Mouse (Mus musculus) heart, adult 2 months (tissue): Measurements from ENCODE around the gene Camk2n2. TPM values are rescaled to one million over a fixed set of nuclear protein-coding genes. Genes with fewer than 3 reads are reported as not detected.

ENCODE experiments used
- DNase-seq, 2 experiments: peaks; one replicate each; pipeline ENCODE4 v3.0.0; 2021
- H3K27ac ChIP-seq: fragments of 200-600 bp; 2 replicates; pipeline ENCODE4 v1.8.1; 2022
- H3K27me3 ChIP-seq: fragments of 200-500 bp; 2 replicates; pipeline ENCODE4 v1.6.1; 2012; ENCODE audit warnings: mild to moderate bottlenecking, low read length, inconsistent platforms, mixed read lengths; ENCODE audit not compliant: control insufficient read depth, insufficient read depth
- H3K36me3 ChIP-seq: fragments of 200-500 bp; 2 replicates; pipeline ENCODE4 v1.6.1; 2012; ENCODE audit warnings: low read length, inconsistent platforms; ENCODE audit not compliant: control insufficient read depth, insufficient read depth
- H3K4me1 ChIP-seq: fragments of 200-500 bp; 2 replicates; pipeline ENCODE4 v1.6.1; 2011; ENCODE audit warnings: low read length; ENCODE audit not compliant: control insufficient read depth, insufficient read depth
- H3K4me3 ChIP-seq: fragments of 200-600 bp; 2 replicates; pipeline ENCODE4 v1.8.1; 2022
- H3K79me2 ChIP-seq: fragments of 200-500 bp; replicated peaks from 2 replicates; pipeline ENCODE4 v1.6.1; 2012; ENCODE audit warnings: mild to moderate bottlenecking, inconsistent platforms, low read length, moderate library complexity, mixed read lengths; ENCODE audit not compliant: control insufficient read depth, insufficient read depth
- H3K9ac ChIP-seq: fragments of 200-500 bp; 2 replicates; pipeline ENCODE4 v1.6.1; 2012; ENCODE audit warnings: low read depth, mild to moderate bottlenecking, control low read depth, inconsistent platforms, low read length, mixed read lengths
- CTCF ChIP-seq: fragments of 200-600 bp; IDR thresholded peaks from 2 replicates; pipeline ENCODE4 v1.8.1; 2022; ENCODE audit warnings: antibody characterized with exemption, mild to moderate bottlenecking, moderate library complexity
- EP300 ChIP-seq: fragments of 200-500 bp; IDR thresholded peaks from 2 replicates; pipeline ENCODE4 v1.6.1; 2011; ENCODE audit warnings: low read depth, low read length, control low read depth; ENCODE audit not compliant: insufficient read depth
- POLR2A ChIP-seq: fragments of 200-500 bp; IDR thresholded peaks from 2 replicates; pipeline ENCODE4 v1.6.1; 2011; ENCODE audit warnings: mild to moderate bottlenecking, low read depth, low read length, control low read depth; ENCODE audit not compliant: insufficient read depth
- WGBS: fragments of 180-500 bp; shearing (Covaris S2); methylation state at CpG from one replicate; pipeline ENCODE4 v1.1.7; 2018; 5-methylcytosine and 5-hydroxymethylcytosine counted together
- intact Hi-C: fragments of 180-260 bp; cut with DNase I; formaldehyde crosslinking; loops from one replicate; pipeline ENCODE4 v1.15.1; 2025
- polyA plus RNA-seq: library from polyadenylated mRNA; depleted of rRNA; stranded (reverse); fragments of >200 nt; gene quantifications from 2 replicates; pipeline ENCODE4 v1.2.3, GENCODE M21; 2012
- total RNA-seq, 2 experiments: library from RNA; stranded (reverse); gene quantifications; 2 replicates each; pipeline ENCODE4 v1.2.3; 2021

Camk2n2 gene
- total and polyA plus RNA-seq, 3 experiments: 1.2 to 1.4 (median 1.2) TPM

DNA sequence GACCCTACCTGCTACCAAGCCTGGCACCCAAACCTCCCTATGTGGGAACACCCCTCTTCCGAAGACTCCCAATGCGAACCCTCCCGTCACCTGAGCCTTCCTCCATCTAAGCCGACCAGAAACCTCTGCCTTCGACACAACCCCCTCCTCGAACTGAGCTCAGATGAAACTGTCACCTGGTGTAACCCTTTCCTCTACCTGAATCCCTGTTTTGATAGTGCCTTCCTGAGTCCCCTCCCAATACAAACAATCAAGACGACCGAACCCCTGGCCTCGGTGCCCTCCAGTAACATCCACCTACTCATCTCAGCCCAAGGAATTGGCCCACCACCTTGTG lies 720 bp downstream of the Camk2n2 start:
- Histone ChIP-seq H3K27me3 (no peaks in the 10 kb centered on the region), H3K9ac (no peak overlapping the region), H3K36me3 (no peaks in the 10 kb centered on the region), H3K27ac (no peak overlapping the region), H3K79me2 (no peaks in the 10 kb centered on the region), H3K4me1 (peaks cover 1% of the 10 kb centered on the region; the same call in 1 of the 2 replicates), H3K4me3 (peak overlapping the region; percentile 56; the same call in 1 of the 2 replicates)
- intact Hi-C loops: loop anchor here (1.0 kb wide), 1 partner anchor 9 kb away; the partner anchor contains the start of genes Alg3, Eef1akmt4 and Gm49333
- 0% methylated on average over 9 of the region's 9 CpGs for WGBS
- TF ChIP-seq POLR2A: no peak
- no peak for TF ChIP-seq EP300
- TF ChIP-seq CTCF: no peak
- no peak for DNase-seq

DNA sequence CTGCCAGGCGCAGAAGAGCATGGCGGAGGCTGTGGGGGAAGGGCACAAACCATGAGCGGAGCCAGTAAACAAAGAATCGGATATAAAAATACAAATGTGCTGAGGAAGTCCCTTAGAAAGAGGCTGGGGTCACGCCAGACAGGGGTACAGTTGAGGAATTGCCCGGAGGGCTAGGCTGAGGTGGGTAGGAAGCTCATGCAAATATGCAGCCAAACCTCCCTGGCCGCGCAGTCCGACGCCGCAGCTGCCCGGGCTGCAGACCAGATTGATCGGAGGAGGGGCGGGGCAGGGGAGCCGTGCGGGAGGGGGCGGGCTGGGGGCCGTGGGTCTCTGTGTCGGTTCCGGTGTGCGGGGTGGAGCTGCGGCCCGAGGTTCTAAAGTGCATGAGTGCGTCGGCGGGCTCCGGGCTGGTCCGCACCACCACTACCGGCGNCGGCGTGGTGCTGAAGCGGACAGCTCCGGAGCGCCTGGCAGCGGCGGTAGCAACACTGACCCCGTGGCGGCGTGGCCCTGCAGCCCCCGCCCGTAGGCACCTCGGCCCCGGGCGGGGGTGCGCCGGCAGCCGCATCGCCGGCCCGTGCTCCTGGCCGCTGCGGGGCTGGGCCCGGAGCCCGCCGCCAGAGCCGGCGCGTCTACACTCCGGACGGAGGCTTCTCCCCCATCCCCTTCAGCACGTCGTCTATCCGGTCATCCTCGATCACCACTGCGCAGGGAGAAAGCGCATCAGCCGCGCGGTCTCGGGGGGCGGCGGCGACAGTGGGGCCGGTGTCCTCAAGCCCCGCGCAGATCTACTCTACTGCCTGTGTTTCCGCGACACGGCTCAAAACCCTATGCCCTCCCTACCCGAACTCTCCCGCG lies 1.3 kb downstream of the Camk2n2 start:
- H3K4me3 ChIP-seq: peak overlapping the region; percentile 32
- no peaks in the 10 kb centered on the region for H3K27me3 ChIP-seq
- 4% methylated on average over 81 of the region's 83 CpGs for WGBS
- TF ChIP-seq EP300 (no peak), POLR2A (no peak), CTCF (no peak)
- no peak overlapping the region for H3K27ac ChIP-seq
- intact Hi-C loops: loop anchor here (1.0 kb wide), 1 partner anchor 8 kb away; the partner anchor contains the start of genes Alg3, Eef1akmt4 and Gm49333
- H3K9ac ChIP-seq: no peak overlapping the region
- H3K4me1 ChIP-seq: peaks cover 1% of the 10 kb centered on the region; the same call in 1 of the 2 replicates
- H3K36me3 ChIP-seq: no peaks in the 10 kb centered on the region
- no peaks in the 10 kb centered on the region for H3K79me2 ChIP-seq
- peak; percentile 40 to 60 for DNase-seq

GRCm38 (mm10) chr16:20611357-20612227 lies 9.5 kb downstream of the Camk2n2 start, which contains the start of the genes Eef1akmt4, Gm49333 and Alg3:
TSS of gene Eef1akmt4 (plus strand) at chr16:20611593.
TSS of gene Gm49333 (plus strand) at chr16:20611610.
TSS of gene Alg3 (minus strand) at chr16:20611735.
- intact Hi-C loops: loop anchor here (1.0 to 5.0 kb wide), 4 partner anchors 9 to 113 kb away; partner anchors contain the start of genes Abcf3, Dvl3 and Eif2b5
- Histone ChIP-seq H3K4me3 (peak within 1 kb of the TSS; percentile 61), H3K27me3 (no peaks in the 10 kb centered on the region), H3K9ac (peak within 1 kb of the TSS; percentile 92), H3K79me2 (no peaks in the 10 kb centered on the region), H3K4me1 (peaks cover 1% of the 10 kb centered on the region), H3K27ac (peak within 1 kb of the TSS; percentile 74), H3K36me3 (no peaks in the 10 kb centered on the region)
- 2% methylated on average over 41 of the region's 41 CpGs for WGBS
- DNase-seq: peak; percentile 88 to 93
- TF ChIP-seq EP300 (no peak), CTCF (peak; percentile 25; the same call in 1 of the 2 replicates), POLR2A (peak; percentile 51)

DNA sequence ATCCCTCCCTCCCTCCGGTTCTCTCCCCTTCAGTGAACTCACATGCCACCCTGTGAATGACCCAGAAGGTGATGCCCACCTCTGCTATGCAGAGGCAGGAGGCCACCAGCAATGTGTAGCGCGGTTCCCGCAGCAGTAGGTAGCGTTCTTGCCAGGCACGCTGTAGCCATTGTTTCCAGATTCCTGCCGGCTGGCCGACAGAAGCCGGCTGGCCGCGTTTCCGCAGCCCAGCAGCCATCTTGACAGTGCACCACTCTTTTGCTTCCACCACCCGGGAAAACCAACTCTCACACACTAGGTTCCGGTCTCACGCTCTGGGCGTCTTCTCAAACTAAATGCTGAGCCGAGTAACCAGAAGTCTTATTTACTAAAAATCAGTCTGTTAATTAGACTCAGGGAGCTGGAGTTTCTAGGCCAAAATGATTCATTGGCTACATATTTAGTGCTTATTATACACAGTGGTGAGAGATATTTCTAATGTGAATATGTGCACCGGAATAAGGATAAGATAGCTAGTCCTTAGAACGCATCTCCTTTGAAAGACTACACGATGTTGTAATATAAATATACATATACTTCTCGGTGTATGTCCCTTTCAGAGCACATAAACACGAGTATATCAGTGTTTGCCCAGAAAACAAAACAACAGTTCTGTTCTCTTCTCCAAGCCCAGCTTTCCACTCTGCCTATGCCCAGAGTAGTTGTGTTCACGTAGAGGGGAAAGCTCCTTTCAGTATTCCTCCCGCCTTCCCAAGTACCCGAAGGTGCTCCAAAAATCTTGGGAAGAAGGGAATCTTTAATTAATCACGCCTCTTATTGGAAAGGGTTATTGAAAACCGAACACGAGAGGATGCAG lies 10.4 kb downstream of the Camk2n2 start:
- WGBS: under 1% methylated on average over 28 of the region's 28 CpGs
- no peaks in the 10 kb centered on the region for H3K36me3 ChIP-seq
- H3K79me2 ChIP-seq: no peaks in the 10 kb centered on the region
- peak; percentile 82 to 84 for DNase-seq
- no peaks in the 10 kb centered on the region for H3K27me3 ChIP-seq
- H3K27ac ChIP-seq: peak overlapping the region; percentile 74
- TF ChIP-seq POLR2A: peak; percentile 85
- TF ChIP-seq CTCF: no peak
- TF ChIP-seq EP300: peak; percentile 66; the same call in 1 of the 2 replicates
- peak overlapping the region; percentile 61 for H3K4me3 ChIP-seq
- H3K4me1 ChIP-seq: peaks cover 1% of the 10 kb centered on the region
- intact Hi-C loops: loop anchor here (1.0 to 5.0 kb wide), 5 partner anchors 10 to 112 kb away; partner anchors contain the start of genes Abcf3, Dvl3, Eif2b5 and Psmd2
- H3K9ac ChIP-seq: peak overlapping the region; percentile 92

GRCm38 (mm10) chr16:20604705-20605104 lies 16.4 kb downstream of the Camk2n2 start:
- Histone ChIP-seq H3K36me3 (no peaks in the 10 kb centered on the region), H3K27me3 (no peaks in the 10 kb centered on the region), H3K79me2 (no peaks in the 10 kb centered on the region), H3K4me1 (no peaks in the 10 kb centered on the region), H3K4me3 (no peak overlapping the region), H3K9ac (no peak overlapping the region), H3K27ac (no peak overlapping the region)
- TF ChIP-seq EP300: no peak
- no peak for TF ChIP-seq CTCF
- no peak for TF ChIP-seq POLR2A
- DNase-seq: no peak
- intact Hi-C loops: no loop called here
- WGBS: 64% methylated on average over 9 of the region's 9 CpGs
